Mouse (Mus musculus): Measurements from ENCODE around the gene Pard6b. TPM values are rescaled to one million over a fixed set of nuclear protein-coding genes. Genes with fewer than 3 reads are reported as not detected.

The Pard6b gene
- polyA plus RNA-seq, 1 experiment from 2014 or later = 40.3 TPM

GRCm38 (mm10) chr2:168147722-168148432 lies 67.1 kb downstream of the Pard6b start:
- CTCF ChIA-PET = no interaction called here
- POLR2A ChIA-PET = no interaction called here
- no peak for ATAC-seq

GRCm38 (mm10) chr2:168149241-168149640 lies 68.4 kb downstream of the Pard6b start:
- in situ Hi-C loops (cut with MboI; ENCODE audit: low pct_unique_long_range_greater_than_20kb) = no loop called here
- DNase-seq (ENCODE audit: low read depth, low spot score) = no peak
- ChIA-PET POLR2A (interaction anchor here (0.8 kb wide), 1 partner anchor 19 kb away, joined by 3 read pairs; no protein-coding TSS in a partner anchor), CTCF (interaction anchor here (1.1 kb wide), 1 partner anchor 9 kb away, joined by 4 read pairs; no protein-coding TSS in a partner anchor)
- TF ChIP-seq CTCF (IDR thresholded peaks at IDR 0.05) = no peak
- ATAC-seq = no peak
- H3K27me3 ChIP-seq = no peaks in the 10 kb centered on the region

More at GRCm38 (mm10) chr2:168147722-168148432, 67.1 kb downstream of the Pard6b start:
- DNase-seq (ENCODE audit: low read depth, low spot score) = no peak
- in situ Hi-C loops (cut with MboI; ENCODE audit: low pct_unique_long_range_greater_than_20kb) = no loop called here
- TF ChIP-seq CTCF (IDR thresholded peaks at IDR 0.05) = no peak
- H3K27me3 ChIP-seq = no peaks in the 10 kb centered on the region

Other genes with a start within 250 kb of the Pard6b start
- 49.2 TPM for gene Ptpn1, start 148.9 kb upstream of the Pard6b start, polyA plus RNA-seq (2021)
- gene Ripor3, start 70.4 kb upstream of the Pard6b start, polyA plus RNA-seq (2021) = 0.39 TPM
- 18.6 TPM for gene Adnp, start 126.1 kb downstream of the Pard6b start, polyA plus RNA-seq (2021)
- gene Gm20716, start 149.4 kb downstream of the Pard6b start, polyA plus RNA-seq (2021) = 70.8 TPM
- gene Dpm1, start 149.6 kb downstream of the Pard6b start, polyA plus RNA-seq (2021) = 15.8 TPM
- 10.3 TPM for gene Mocs3, start 149.6 kb downstream of the Pard6b start, polyA plus RNA-seq (2021)
- gene Kcng1, start 200.7 kb downstream of the Pard6b start, polyA plus RNA-seq (2021) = not detected

All from Patski (cell line).